Mouse (Mus musculus) CD8-positive naive resting alpha-beta T cell, adult 2 months (primary cell): ENCODE results near the gene Adcy6.
"Not testable (repeated sequence)": the region's sequence is repeated elsewhere in the genome, so short reads cannot be mapped to it uniquely, and the experiment has no call there.

ENCODE experiments used
- DNase-seq, 2 experiments: peaks; one replicate each; pipeline ENCODE4 v3.0.0; 2022; ENCODE audit warnings: low read depth in 2 of 2, low spot score in 2 of 2

Adcy6 gene

GRCm38 (mm10) chr15:98602191-98602881, 7.5 kb downstream of the Adcy6 start:
- DNase-seq: no peak

- DNase-seq: no peak
These were observed 8.1 kb downstream of the Adcy6 start for GRCm38 (mm10) chr15:98601832-98602190.

GRCm38 (mm10) chr15:98600036-98600709, 9.7 kb downstream of the Adcy6 start:
- DNase-seq: no peak

GRCm38 (mm10) chr15:98596609-98597008, 13.3 kb downstream of the Adcy6 start:
- DNase-seq: no peak

GRCm38 (mm10) chr15:98595049-98595448, 14.8 kb downstream of the Adcy6 start:
- DNase-seq: no peak

- DNase-seq: no peak
These were observed 15.7 kb downstream of the Adcy6 start for GRCm38 (mm10) chr15:98594193-98594592.

GRCm38 (mm10) chr15:98591396-98591795, 18.5 kb downstream of the Adcy6 start:
- DNase-seq: no peak

GRCm38 (mm10) chr15:98589640-98590336, 20.1 kb downstream of the Adcy6 start:
- no peak for DNase-seq

- DNase-seq: no peak
These were observed 22.1 kb downstream of the Adcy6 start for GRCm38 (mm10) chr15:98587751-98588150.

- DNase-seq: not testable (repeated sequence)
These were observed 23.7 kb downstream of the Adcy6 start for GRCm38 (mm10) chr15:98586141-98586540.

GRCm38 (mm10) chr15:98585421-98585820, 24.5 kb downstream of the Adcy6 start:
- DNase-seq: no peak

- DNase-seq: no peak
These were observed 26.9 kb downstream of the Adcy6 start for GRCm38 (mm10) chr15:98582996-98583395.

GRCm38 (mm10) chr15:98582410-98582809, 27.5 kb downstream of the Adcy6 start:
- DNase-seq: no peak

GRCm38 (mm10) chr15:98579795-98580464, 29.9 kb downstream of the Adcy6 start:
- peak; percentile 62 to 77 for DNase-seq

- DNase-seq: no peak
These were observed 30.6 kb downstream of the Adcy6 start for GRCm38 (mm10) chr15:98579310-98579709.

GRCm38 (mm10) chr15:98573293-98573692, 36.6 kb downstream of the Adcy6 start:
- no peak for DNase-seq

GRCm38 (mm10) chr15:98570873-98571538, 38.9 kb downstream of the Adcy6 start, which contains the start of the genes Ccnt1 and 4930415O20Rik:
TSS of gene Ccnt1 (minus strand) at chr15:98570923.
TSS of gene 4930415O20Rik (plus strand) at chr15:98571004.
- DNase-seq: no peak

GRCm38 (mm10) chr15:98569795-98570365, 40.0 kb downstream of the Adcy6 start:
- DNase-seq: no peak

GRCm38 (mm10) chr15:98569216-98569615, 40.7 kb downstream of the Adcy6 start:
- DNase-seq: no peak

GRCm38 (mm10) chr15:98568256-98569033, 41.4 kb downstream of the Adcy6 start:
- no peak for DNase-seq
